Mouse (Mus musculus) megakaryocyte, embryonic 14.5 days (primary cell): ENCODE data around the gene Axdnd1.

Source experiments
- FLI1 ChIP-seq: IDR thresholded peaks from 2 replicates; pipeline ENCODE4 v1.6.1; 2012; ENCODE audit warnings: low read length, inconsistent platforms, mixed read lengths
- GATA1 ChIP-seq: IDR thresholded peaks from 3 replicates; pipeline ENCODE4 v1.6.1; 2012; ENCODE audit warnings: mixed read lengths, low read length, inconsistent platforms, borderline replicate concordance

DNA sequence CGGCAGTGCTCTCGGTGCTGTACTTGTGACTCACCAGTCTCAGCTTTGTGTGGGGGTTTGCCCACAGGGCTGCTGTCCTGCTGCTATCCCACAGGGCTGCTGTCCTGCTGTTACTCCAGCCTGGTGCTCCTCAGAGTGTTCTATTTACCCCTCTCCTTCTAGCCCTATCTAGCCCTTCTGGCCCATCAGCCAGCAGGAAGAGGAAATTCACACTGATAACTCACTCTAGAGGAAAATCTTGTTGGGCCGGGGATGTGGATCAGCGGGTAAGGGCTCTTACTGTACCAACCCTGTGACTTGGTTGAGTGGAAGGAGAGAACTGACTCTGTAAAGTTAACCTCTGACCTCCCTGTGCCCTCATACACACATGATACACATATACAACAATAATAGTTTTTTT lies 27.8 kb downstream of the Axdnd1 start:
- TF ChIP-seq FLI1 (no peak), GATA1 (no peak)
